Mouse (Mus musculus): ENCODE measurements at regions not wholly inside any gene's neighbourhood (a gene's known extent, or its start where the extent isn't known, plus 50 kb on each side); places are given as distances from the start of the nearest gene placed in this dataset.

DNA sequence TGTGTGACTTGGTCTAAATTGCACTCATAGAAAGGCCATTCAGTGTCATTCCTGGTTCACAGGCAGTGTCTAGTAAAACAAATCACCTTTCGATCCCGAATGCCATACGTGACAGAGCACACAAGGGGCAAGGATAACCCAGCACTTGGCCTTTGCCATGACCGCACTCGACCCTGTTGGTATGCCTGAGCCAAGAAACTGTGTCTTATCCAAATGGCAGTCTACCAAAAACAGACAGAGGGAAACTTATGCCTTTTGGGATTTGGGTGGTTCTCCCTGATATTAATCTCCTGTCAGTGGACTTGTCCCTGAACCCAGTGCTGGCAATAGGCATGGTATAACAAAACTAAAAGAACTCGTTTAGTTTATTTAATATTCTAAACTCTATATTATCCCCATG, 1063.9 kb upstream of the Gm7489 start:
- H3K79me2 ChIP-seq (ENCODE audit: control insufficient read depth, insufficient read depth, low read length, poor library complexity) = no peaks in the 10 kb centered on the region
- no peak for TF ChIP-seq RAD21 (IDR thresholded peaks at IDR 0.05; ENCODE audit: low read depth, low read length)
- TF ChIP-seq USF2 (IDR thresholded peaks at IDR 0.05; ENCODE audit: borderline replicate concordance in 1 of 2, insufficient read depth in 1 of 2, low read depth in 1 of 2, low read length in 2 of 2) = no peak
- TF ChIP-seq MAX (IDR thresholded peaks at IDR 0.05; ENCODE audit: low read length) = no peak
- H3K36me3 ChIP-seq (ENCODE audit: control insufficient read depth in 1 of 2, insufficient read depth in 2 of 2, low read length in 2 of 2) = no peaks in the 10 kb centered on the region
- DNase-seq (ENCODE audit: low read depth, low spot score) = no peak
- H3K4me3 ChIP-seq (ENCODE audit: control insufficient read depth in 1 of 2, insufficient read depth in 1 of 2, low read depth in 2 of 2, low read length in 2 of 2) = no peak overlapping the region
- 0 out of 4 replicates have a peak, but pooled peaks cover 0 to 2% of the 10 kb centered on the region in 2 experiments for H3K27me3 ChIP-seq (ENCODE audit: control insufficient read depth in 1 of 2, insufficient read depth in 2 of 2, low read length in 2 of 2)
- H3K4me1 ChIP-seq (ENCODE audit: control insufficient read depth in 1 of 2, insufficient read depth in 2 of 2, low read length in 2 of 2) = no peaks in the 10 kb centered on the region
- H3K27ac ChIP-seq (ENCODE audit: control insufficient read depth, low read depth, low read length) = no peak overlapping the region
- H3K9me3 ChIP-seq (replicated peaks; ENCODE audit: insufficient read depth, low read length) = no peaks in the 10 kb centered on the region
- no peak overlapping the region for H3K9ac ChIP-seq (ENCODE audit: control insufficient read depth, low read depth, low read length, poor library complexity, severe bottlenecking)

DNA sequence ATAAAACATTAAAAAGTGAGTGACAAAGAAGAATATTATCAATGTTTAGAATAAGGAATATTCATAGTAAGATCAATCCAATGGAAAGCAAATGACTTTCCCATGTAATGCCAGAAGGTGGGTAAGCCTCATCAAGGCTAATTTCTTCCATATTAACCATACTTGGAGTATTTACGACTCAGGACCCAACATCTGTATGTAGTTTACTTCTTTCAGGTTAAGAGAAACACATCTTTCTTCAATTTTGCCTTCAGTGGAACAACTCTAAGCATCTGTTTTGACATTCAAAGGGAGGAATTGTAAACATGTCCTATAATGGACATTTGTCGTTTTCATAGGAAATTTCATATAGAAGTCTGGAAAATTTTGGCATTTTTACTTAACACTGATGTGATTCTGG, 1047.8 kb upstream of the Gm7489 start:
- DNase-seq (ENCODE audit: low read depth, low spot score) = no peak
- H3K27me3 ChIP-seq (ENCODE audit: control insufficient read depth in 1 of 2, insufficient read depth in 2 of 2, low read length in 2 of 2) = no peaks in the 10 kb centered on the region; a peak in 1 of 4 replicates
- no peaks in the 10 kb centered on the region for H3K9me3 ChIP-seq (replicated peaks; ENCODE audit: insufficient read depth, low read length)
- no peaks in the 10 kb centered on the region for H3K4me1 ChIP-seq (ENCODE audit: control insufficient read depth in 1 of 2, insufficient read depth in 2 of 2, low read length in 2 of 2)
- H3K27ac ChIP-seq (ENCODE audit: control insufficient read depth, low read depth, low read length) = no peak overlapping the region
- no peaks in the 10 kb centered on the region for H3K36me3 ChIP-seq (ENCODE audit: control insufficient read depth in 1 of 2, insufficient read depth in 2 of 2, low read length in 2 of 2)
- TF ChIP-seq MAX (IDR thresholded peaks at IDR 0.05; ENCODE audit: low read length) = no peak
- TF ChIP-seq RAD21 (IDR thresholded peaks at IDR 0.05; ENCODE audit: low read depth, low read length) = no peak
- TF ChIP-seq NELFE (IDR thresholded peaks at IDR 0.05; ENCODE audit: low read depth, low read length) = no peak
- no peak for TF ChIP-seq ELF1 (IDR thresholded peaks at IDR 0.05; ENCODE audit: low read depth, low read length)
- TF ChIP-seq MAFK (IDR thresholded peaks at IDR 0.05; ENCODE audit: borderline replicate concordance, low read depth, low read length) = no peak
- no peak for TF ChIP-seq E2F4 (IDR thresholded peaks at IDR 0.05; ENCODE audit: borderline replicate concordance, low read depth, low read length)
- TF ChIP-seq USF1 (IDR thresholded peaks at IDR 0.05; ENCODE audit: low read depth, low read length) = no peak
- no peak for TF ChIP-seq BHLHE40 (IDR thresholded peaks at IDR 0.05; ENCODE audit: borderline replicate concordance, low read depth, low read length)
- no peak for TF ChIP-seq TBP (IDR thresholded peaks at IDR 0.05; ENCODE audit: low read depth, low read length)
- no peak for TF ChIP-seq POLR2AphosphoS5 (IDR thresholded peaks at IDR 0.05; ENCODE audit: borderline replicate concordance, low read depth, low read length)
- TF ChIP-seq HCFC1 (IDR thresholded peaks at IDR 0.05; ENCODE audit: low read depth, low read length) = no peak
- TF ChIP-seq ETS1 (IDR thresholded peaks at IDR 0.05; ENCODE audit: low read depth, low read length) = no peak
- TF ChIP-seq ZMIZ1 (IDR thresholded peaks at IDR 0.05; ENCODE audit: low read depth, low read length) = no peak
- TF ChIP-seq TCF12 (IDR thresholded peaks at IDR 0.05; ENCODE audit: low read depth, low read length) = no peak
- no peaks in the 10 kb centered on the region for H3K79me2 ChIP-seq (ENCODE audit: control insufficient read depth, insufficient read depth, low read length, poor library complexity)
- H3K9ac ChIP-seq (ENCODE audit: control insufficient read depth, low read depth, low read length, poor library complexity, severe bottlenecking) = no peak overlapping the region
- no peak overlapping the region for H3K4me3 ChIP-seq (ENCODE audit: control insufficient read depth in 1 of 2, insufficient read depth in 1 of 2, low read depth in 2 of 2, low read length in 2 of 2)

DNA sequence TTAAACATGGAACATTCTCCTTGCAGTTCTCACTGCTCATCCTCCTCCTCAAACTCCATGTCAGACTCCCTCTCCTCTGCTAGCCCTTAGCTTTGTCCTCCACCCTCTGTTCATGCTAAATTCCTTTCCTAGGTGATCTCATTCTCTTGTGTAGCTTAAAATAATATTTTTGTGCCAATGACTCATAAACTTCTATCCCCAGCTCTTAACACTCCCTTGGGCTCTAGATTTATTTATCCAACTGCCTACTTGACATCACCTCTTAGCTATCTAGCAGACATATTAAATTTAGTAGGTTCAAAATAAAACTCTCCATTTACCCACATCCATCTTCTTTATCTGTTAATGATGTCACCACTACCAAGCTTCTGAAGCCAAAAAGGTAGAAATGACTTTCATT, 1036.6 kb upstream of the Gm7489 start:
- no peaks in the 10 kb centered on the region for H3K4me1 ChIP-seq (ENCODE audit: control insufficient read depth in 1 of 2, insufficient read depth in 2 of 2, low read length in 2 of 2)
- H3K27me3 ChIP-seq (ENCODE audit: control insufficient read depth in 1 of 2, insufficient read depth in 2 of 2, low read length in 2 of 2) = no peaks in the 10 kb centered on the region
- H3K27ac ChIP-seq (ENCODE audit: control insufficient read depth, low read depth, low read length) = no peak overlapping the region
- DNase-seq (ENCODE audit: low read depth, low spot score) = no peak
- no peaks in the 10 kb centered on the region for H3K9me3 ChIP-seq (replicated peaks; ENCODE audit: insufficient read depth, low read length)
- H3K79me2 ChIP-seq (ENCODE audit: control insufficient read depth, insufficient read depth, low read length, poor library complexity) = no peaks in the 10 kb centered on the region
- no peaks in the 10 kb centered on the region for H3K36me3 ChIP-seq (ENCODE audit: control insufficient read depth in 1 of 2, insufficient read depth in 2 of 2, low read length in 2 of 2)
- H3K4me3 ChIP-seq (ENCODE audit: control insufficient read depth in 1 of 2, insufficient read depth in 1 of 2, low read depth in 2 of 2, low read length in 2 of 2) = no peak overlapping the region
- no peak overlapping the region for H3K9ac ChIP-seq (ENCODE audit: control insufficient read depth, low read depth, low read length, poor library complexity, severe bottlenecking)
- TF ChIP-seq MXI1 (IDR thresholded peaks at IDR 0.05; ENCODE audit: low read depth, low read length) (no peak), ELF1 (IDR thresholded peaks at IDR 0.05; ENCODE audit: low read depth, low read length) (no peak), ETS1 (IDR thresholded peaks at IDR 0.05; ENCODE audit: low read depth, low read length) (no peak), ZMIZ1 (IDR thresholded peaks at IDR 0.05; ENCODE audit: low read depth, low read length) (no peak), USF1 (IDR thresholded peaks at IDR 0.05; ENCODE audit: low read depth, low read length) (no peak), HCFC1 (IDR thresholded peaks at IDR 0.05; ENCODE audit: low read depth, low read length) (no peak), TAL1 (IDR thresholded peaks at IDR 0.05; ENCODE audit: low read length) (no peak), CTCF (IDR thresholded peaks at IDR 0.05 in 2 of 3, conservative IDR thresholded peaks at IDR 0.05 in 1 of 3; ENCODE audit: control insufficient read depth in 1 of 3, insufficient read depth in 1 of 3, low read depth in 2 of 3, low read length in 3 of 3, poor library complexity in 1 of 3, severe bottlenecking in 1 of 3) (no peak), POLR2A (IDR thresholded peaks at IDR 0.05; ENCODE audit: control insufficient read depth in 1 of 2, insufficient read depth in 1 of 2, low read depth in 1 of 2, low read length in 2 of 2, poor library complexity in 1 of 2) (no peak), RCOR1 (IDR thresholded peaks at IDR 0.05; ENCODE audit: low read depth, low read length) (no peak), KAT2A (conservative IDR thresholded peaks at IDR 0.05; ENCODE audit: low read depth, low read length) (no peak), JUND (IDR thresholded peaks at IDR 0.05; ENCODE audit: low read depth, low read length) (no peak), ZC3H11A (IDR thresholded peaks at IDR 0.05; ENCODE audit: low read depth, low read length) (no peak), RAD21 (IDR thresholded peaks at IDR 0.05; ENCODE audit: low read depth, low read length) (no peak), SMC3 (IDR thresholded peaks at IDR 0.05; ENCODE audit: low read depth, low read length) (no peak), UBTF (IDR thresholded peaks at IDR 0.05; ENCODE audit: borderline replicate concordance, insufficient read depth, low read depth, low read length) (no peak), USF2 (IDR thresholded peaks at IDR 0.05; ENCODE audit: borderline replicate concordance in 1 of 2, insufficient read depth in 1 of 2, low read depth in 1 of 2, low read length in 2 of 2) (no peak), TBP (IDR thresholded peaks at IDR 0.05; ENCODE audit: low read depth, low read length) (no peak)

All from MEL (cell line).